Mouse (Mus musculus) T-helper 17 cell (primary cell): ENCODE results near the gene Spata46.

Experiments used
- in situ Hi-C, 2 experiments: fragments of 300-600 bp; cut with MboI, MseI; formaldehyde crosslinking; loops; 1 replicate in 1 of 2; 2 replicates in 1 of 2; pipeline ENCODE4 v1.15.1; 2025; ENCODE audit warnings: high pct_unique_total_duplicates in 2 of 2

Spata46 gene

DNA sequence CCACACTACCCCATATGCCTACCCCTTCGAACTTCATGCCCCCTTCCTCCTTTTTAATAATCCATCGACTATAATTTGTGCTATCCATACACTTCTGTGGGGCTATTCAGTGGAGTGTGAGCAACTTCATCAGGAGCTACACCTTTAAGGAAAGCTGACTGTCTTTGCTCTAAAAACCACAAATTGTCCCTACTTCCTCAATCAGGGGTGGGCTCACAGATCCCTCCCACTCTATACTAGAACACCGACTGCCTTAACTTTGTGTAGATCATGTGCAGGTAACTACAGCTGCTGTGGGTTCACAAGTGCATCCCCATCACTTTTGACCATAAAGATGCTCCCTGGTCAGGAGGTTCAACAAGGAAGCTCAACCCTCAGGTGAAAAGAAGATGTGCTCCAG, 31.3 kb downstream of the Spata46 start:
- in situ Hi-C loops: no loop called here

DNA sequence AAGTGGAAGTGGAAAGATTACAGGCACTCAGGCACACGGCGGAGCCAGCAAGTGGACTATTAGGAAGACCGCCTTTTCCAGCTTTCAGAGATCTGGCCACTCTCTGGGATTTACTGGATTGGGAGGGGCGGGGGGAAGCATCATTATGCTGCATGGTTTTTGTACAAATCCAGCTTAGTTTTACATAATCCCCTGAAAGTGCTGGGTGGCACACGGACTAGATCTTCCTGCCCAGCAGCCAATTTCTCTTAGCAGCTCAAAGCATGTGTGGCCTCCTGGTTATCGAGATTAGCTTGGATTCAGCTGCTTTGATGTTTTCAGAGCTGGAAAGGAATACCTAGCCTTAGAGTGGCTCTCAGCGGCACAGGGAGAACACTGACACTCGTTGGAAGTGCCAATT, 34.5 kb downstream of the Spata46 start:
- in situ Hi-C loops: no loop called here

GRCm38 (mm10) chr1:170343906-170344305, 35.3 kb downstream of the Spata46 start:
- in situ Hi-C loops: no loop called here

DNA sequence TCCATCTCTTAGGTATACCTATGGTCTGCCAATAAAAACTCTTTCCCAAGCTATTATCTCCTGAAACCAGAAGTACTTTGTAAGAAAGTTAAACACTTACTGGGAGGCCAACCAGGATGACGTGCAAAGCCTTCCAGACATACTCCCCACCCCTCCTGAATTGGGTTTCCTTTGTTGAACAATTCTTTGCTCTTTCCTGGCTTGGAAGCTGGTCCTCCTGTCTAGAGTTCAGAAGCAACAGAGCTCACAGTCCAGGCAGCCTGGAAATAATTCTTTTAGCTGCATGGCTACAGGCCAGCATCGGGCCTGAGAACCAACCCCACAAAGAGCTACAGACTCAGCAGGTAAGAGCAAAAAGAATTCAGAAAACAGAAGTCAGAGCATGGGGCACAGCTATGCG, 37.7 kb downstream of the Spata46 start:
- in situ Hi-C loops: no loop called here

DNA sequence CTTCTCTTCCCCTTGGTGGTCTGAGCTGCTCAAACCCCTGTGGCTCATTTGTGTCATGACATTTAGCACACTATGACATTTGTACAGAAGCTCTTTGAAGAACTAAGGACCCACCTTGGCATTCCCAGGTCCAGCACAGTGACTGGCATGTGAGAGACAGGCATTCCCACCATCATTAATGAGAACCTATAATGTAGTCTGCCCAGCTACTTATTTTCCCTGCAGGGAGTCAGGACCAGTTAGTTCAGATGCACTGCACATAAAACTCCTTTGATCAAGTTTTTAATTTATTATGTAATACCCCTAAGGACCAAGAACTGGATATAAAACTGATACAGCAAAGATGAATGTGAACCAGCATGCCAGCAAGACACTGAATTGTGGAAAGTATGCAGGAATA, 42.5 kb downstream of the Spata46 start:
- in situ Hi-C loops: no loop called here

GRCm38 (mm10) chr1:170353335-170353734, 44.7 kb downstream of the Spata46 start:
- in situ Hi-C loops: no loop called here

DNA sequence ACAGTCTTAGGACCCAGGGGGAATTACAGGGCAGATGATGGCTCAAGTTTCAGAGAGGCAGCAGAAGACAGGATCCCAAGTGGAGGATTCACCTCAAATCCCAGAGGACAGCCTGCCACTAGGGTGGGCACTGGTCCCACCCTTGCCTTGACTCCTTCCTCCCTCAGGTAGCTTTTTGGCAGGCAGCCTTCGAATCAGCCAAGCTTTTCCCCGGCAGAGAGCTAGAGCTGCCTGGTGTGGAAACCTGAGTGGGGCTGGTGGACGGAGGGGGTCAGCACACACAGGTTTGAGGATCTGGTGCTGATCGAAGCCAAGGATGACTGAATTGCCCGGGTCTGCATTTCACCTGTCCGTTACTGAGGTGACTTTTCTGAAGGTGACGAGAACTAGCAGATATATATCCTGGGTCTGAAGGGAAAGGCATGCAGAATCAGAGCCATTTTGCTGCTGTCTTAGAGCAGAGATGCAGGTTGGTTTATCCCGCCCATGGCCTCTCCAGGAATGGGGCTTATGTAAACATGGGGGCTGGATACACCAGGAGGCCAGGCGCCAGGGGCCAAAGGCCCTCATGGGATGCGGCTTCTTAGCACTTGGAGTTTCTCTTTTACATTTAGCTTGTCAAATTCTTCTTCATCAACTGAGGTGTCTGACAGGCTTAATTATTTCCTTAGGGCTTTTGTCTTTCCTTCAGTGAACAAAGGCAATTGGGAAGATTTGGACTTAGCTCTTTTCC, 51.7 kb downstream of the Spata46 start:
- in situ Hi-C loops: no loop called here
